Mouse (Mus musculus) embryonic facial prominence, embryonic 15.5 days (tissue): ENCODE data around the gene Bysl. TPM values are rescaled to one million over a fixed set of nuclear protein-coding genes. Genes with fewer than 3 reads are reported as not detected.
"Not testable (repeated sequence)": the region's sequence is repeated elsewhere in the genome, so short reads cannot be mapped to it uniquely, and the experiment has no call there.

Experiments used
- ATAC-seq: fragments of 200-750 bp; cut with Nextera tagmentation; 2 replicates; pipeline ENCODE4 v1.8.0; 2017; ENCODE audit warnings: low read depth, moderate TSS enrichment; ENCODE audit not compliant: insufficient number of reproducible peaks, low FRiP score, low TSS enrichment
- H3K27ac ChIP-seq: fragments of 300-500 bp; sonication (generic); replicated peaks from 2 replicates; pipeline ENCODE4 v1.5.1; 2015; ENCODE audit warnings: mild to moderate bottlenecking, inconsistent platforms
- H3K27me3 ChIP-seq: fragments of 300-500 bp; sonication (generic); 2 replicates; pipeline ENCODE4 v1.6.1; 2015; ENCODE audit warnings: inconsistent platforms
- H3K36me3 ChIP-seq: fragments of 300-500 bp; sonication (generic); 2 replicates; pipeline ENCODE4 v1.6.1; 2015; ENCODE audit warnings: mild to moderate bottlenecking, inconsistent platforms
- H3K4me1 ChIP-seq: fragments of 300-500 bp; sonication (generic); 2 replicates; pipeline ENCODE4 v1.6.1; 2015; ENCODE audit warnings: inconsistent platforms
- H3K4me2 ChIP-seq: fragments of 300-500 bp; sonication (generic); replicated peaks from 2 replicates; pipeline ENCODE4 v1.6.1; 2015; ENCODE audit warnings: mild to moderate bottlenecking, inconsistent platforms
- H3K4me3 ChIP-seq: fragments of 300-500 bp; sonication (generic); replicated peaks from 2 replicates; pipeline ENCODE4 v1.5.1; 2015; ENCODE audit warnings: mild to moderate bottlenecking, inconsistent platforms
- H3K9ac ChIP-seq: fragments of 300-500 bp; sonication (generic); 2 replicates; pipeline ENCODE4 v1.6.1; 2015; ENCODE audit warnings: inconsistent platforms
- H3K9me3 ChIP-seq: fragments of 300-500 bp; sonication (generic); replicated peaks from 2 replicates; pipeline ENCODE4 v1.6.1; 2016; ENCODE audit warnings: inconsistent platforms
- WGBS: fragments of 180-500 bp; shearing (Covaris S2); methylation state at CpG from one replicate; pipeline ENCODE4 v1.1.7; 2015; 5-methylcytosine and 5-hydroxymethylcytosine counted together
- polyA plus RNA-seq: library from polyadenylated mRNA; unstranded; fragments of >200 nt; fragmentation: Nextera tagmentation; extraction: Ambion mirVana; gene quantifications from 2 replicates; pipeline ENCODE4 v1.2.1, GENCODE M21; 2015

Gene Bysl
- polyA plus RNA-seq, 1 experiment from 2014 or later = 24.6 TPM

- no peaks in the 10 kb centered on the region for H3K9me3 ChIP-seq
- H3K27me3 ChIP-seq = no peaks in the 10 kb centered on the region
- no peak overlapping the region for H3K27ac ChIP-seq
- peaks cover 12% of the 10 kb centered on the region for H3K4me1 ChIP-seq
- no peak overlapping the region for H3K9ac ChIP-seq
- no peak overlapping the region for H3K4me3 ChIP-seq
- WGBS = 86% methylated on average over 4 of the region's 4 CpGs
- no peak overlapping the region for H3K4me2 ChIP-seq
- H3K36me3 ChIP-seq = peaks cover 54% of the 10 kb centered on the region
- ATAC-seq = no peak
Observed at GRCm38 (mm10) chr17:47616652-47617051, 5.4 kb upstream of the Bysl start.

GRCm38 (mm10) chr17:47616119-47616518 lies 4.8 kb upstream of the Bysl start:
- H3K9me3 ChIP-seq = no peaks in the 10 kb centered on the region
- no peaks in the 10 kb centered on the region for H3K27me3 ChIP-seq
- H3K4me3 ChIP-seq = no peak overlapping the region
- H3K9ac ChIP-seq = no peak overlapping the region
- WGBS = 94% methylated on average over 8 of the region's 8 CpGs
- H3K4me1 ChIP-seq = peaks cover 12% of the 10 kb centered on the region
- peaks cover 50% of the 10 kb centered on the region for H3K36me3 ChIP-seq
- no peak for ATAC-seq
- no peak overlapping the region for H3K4me2 ChIP-seq
- no peak overlapping the region for H3K27ac ChIP-seq

- Histone ChIP-seq H3K27me3 (no peaks in the 10 kb centered on the region), H3K4me3 (no peak overlapping the region), H3K4me2 (no peak overlapping the region), H3K9ac (no peak overlapping the region), H3K36me3 (peaks cover 40% of the 10 kb centered on the region), H3K4me1 (peaks cover 22% of the 10 kb centered on the region), H3K27ac (no peak overlapping the region), H3K9me3 (no peaks in the 10 kb centered on the region)
- no peak for ATAC-seq
- WGBS = 92% methylated on average over 1 of the region's 1 CpGs
Observed at GRCm38 (mm10) chr17:47614018-47614417, 2.7 kb upstream of the Bysl start.

GRCm38 (mm10) chr17:47611661-47611982 lies 330 bp upstream of the Bysl start:
- peak overlapping the region; percentile 89 for H3K9ac ChIP-seq
- H3K9me3 ChIP-seq = no peaks in the 10 kb centered on the region
- ATAC-seq = no peak
- no peaks in the 10 kb centered on the region for H3K27me3 ChIP-seq
- WGBS = under 1% methylated on average over 13 of the region's 13 CpGs
- H3K27ac ChIP-seq = peak overlapping the region; percentile 80; the same call in 1 of the 2 replicates
- peak overlapping the region; percentile 95 for H3K4me3 ChIP-seq
- H3K4me2 ChIP-seq = peak overlapping the region; percentile 86
- H3K4me1 ChIP-seq = peaks cover 22% of the 10 kb centered on the region
- peaks cover 45% of the 10 kb centered on the region for H3K36me3 ChIP-seq

- Histone ChIP-seq H3K4me2 (0 out of 2 replicates have a peak overlapping the region, but pooled peaks have one; percentile 86), H3K4me3 (no peak overlapping the region), H3K9me3 (no peaks in the 10 kb centered on the region), H3K4me1 (peaks cover 22% of the 10 kb centered on the region), H3K36me3 (peaks cover 53% of the 10 kb centered on the region), H3K27ac (no peak overlapping the region), H3K9ac (0 out of 2 replicates have a peak overlapping the region, but pooled peaks have one; percentile 4), H3K27me3 (no peaks in the 10 kb centered on the region)
- ATAC-seq = no peak
- 94% methylated on average over 4 of the region's 4 CpGs for WGBS
Observed at GRCm38 (mm10) chr17:47609182-47609581, 2.1 kb downstream of the Bysl start.

- peaks cover 68% of the 10 kb centered on the region for H3K36me3 ChIP-seq
- WGBS = 63% methylated on average over 5 of the region's 5 CpGs
Observed at GRCm38 (mm10) chr17:47606220-47606619, 5.1 kb downstream of the Bysl start.

GRCm38 (mm10) chr17:47602289-47602688 lies 9.0 kb downstream of the Bysl start:
- Histone ChIP-seq H3K27ac (no peak overlapping the region), H3K9me3 (no peaks in the 10 kb centered on the region), H3K4me2 (no peak overlapping the region), H3K4me3 (no peak overlapping the region), H3K36me3 (peaks cover 83% of the 10 kb centered on the region), H3K9ac (no peak overlapping the region), H3K27me3 (no peaks in the 10 kb centered on the region), H3K4me1 (peaks cover 19% of the 10 kb centered on the region)
- 91% methylated on average over 11 of the region's 11 CpGs for WGBS
- ATAC-seq = no peak

More at GRCm38 (mm10) chr17:47606220-47606619, 5.1 kb downstream of the Bysl start:
- Histone ChIP-seq H3K4me3 (no peak overlapping the region), H3K27ac (no peak overlapping the region), H3K4me2 (no peak overlapping the region), H3K4me1 (peaks cover 10% of the 10 kb centered on the region), H3K9me3 (no peaks in the 10 kb centered on the region), H3K9ac (no peak overlapping the region), H3K27me3 (no peaks in the 10 kb centered on the region)
- ATAC-seq = no peak

- no peaks in the 10 kb centered on the region for H3K27me3 ChIP-seq
- H3K27ac ChIP-seq = 0 out of 2 replicates have a peak overlapping the region, but pooled peaks have one; percentile 80
- ATAC-seq = no peak
- no peaks in the 10 kb centered on the region for H3K9me3 ChIP-seq
- H3K4me3 ChIP-seq = no peak overlapping the region
- peaks cover 81% of the 10 kb centered on the region for H3K36me3 ChIP-seq
- no peak overlapping the region for H3K4me2 ChIP-seq
- no peak overlapping the region for H3K9ac ChIP-seq
- 92% methylated on average over 10 of the region's 10 CpGs for whole genome bisulfite sequencing
- H3K4me1 ChIP-seq = peaks cover 28% of the 10 kb centered on the region
Observed at GRCm38 (mm10) chr17:47601389-47601755, 9.9 kb downstream of the Bysl start.

GRCm38 (mm10) chr17:47600601-47601388 lies 10.5 kb downstream of the Bysl start:
- peak overlapping the region; percentile 80 for H3K27ac ChIP-seq
- H3K9me3 ChIP-seq = no peaks in the 10 kb centered on the region
- H3K4me1 ChIP-seq = peaks cover 34% of the 10 kb centered on the region
- WGBS = 84% methylated on average over 13 of the region's 13 CpGs
- H3K4me2 ChIP-seq = no peak overlapping the region
- ATAC-seq = no peak
- H3K36me3 ChIP-seq = peaks cover 76% of the 10 kb centered on the region
- H3K4me3 ChIP-seq = no peak overlapping the region
- H3K27me3 ChIP-seq = no peaks in the 10 kb centered on the region
- no peak overlapping the region for H3K9ac ChIP-seq

GRCm38 (mm10) chr17:47599511-47600297 lies 11.6 kb downstream of the Bysl start:
- H3K9ac ChIP-seq = no peak overlapping the region
- WGBS = 66% methylated on average over 11 of the region's 11 CpGs
- H3K27me3 ChIP-seq = no peaks in the 10 kb centered on the region
- H3K36me3 ChIP-seq = peaks cover 67% of the 10 kb centered on the region
- H3K4me3 ChIP-seq = no peak overlapping the region
- no peak overlapping the region for H3K4me2 ChIP-seq
- ATAC-seq = no peak
- no peaks in the 10 kb centered on the region for H3K9me3 ChIP-seq
- peak overlapping the region; percentile 80 for H3K27ac ChIP-seq
- peaks cover 35% of the 10 kb centered on the region for H3K4me1 ChIP-seq

- ATAC-seq, H3K4me2 ChIP-seq, H3K27me3 ChIP-seq, H3K9ac ChIP-seq, H3K9me3 ChIP-seq, H3K4me3 ChIP-seq: not testable (repeated sequence)
- peaks cover 57% of the 10 kb centered on the region for H3K36me3 ChIP-seq
- peaks cover 35% of the 10 kb centered on the region for H3K4me1 ChIP-seq
- 82% methylated on average over 10 of the region's 10 CpGs for WGBS
- peak overlapping the region; percentile 99 for H3K27ac ChIP-seq
Observed at GRCm38 (mm10) chr17:47598580-47599304, 12.6 kb downstream of the Bysl start.
